Mouse (Mus musculus) kidney, adult 18-20 months (tissue): ENCODE measurements at regions not wholly inside any gene's neighbourhood (a gene's known extent, or its start where the extent isn't known, plus 50 kb on each side); places are given as distances from the start of the nearest gene placed in this dataset.

Experiments
- DNase-seq: peaks from one replicate; pipeline ENCODE4 v3.0.0; 2021

DNA sequence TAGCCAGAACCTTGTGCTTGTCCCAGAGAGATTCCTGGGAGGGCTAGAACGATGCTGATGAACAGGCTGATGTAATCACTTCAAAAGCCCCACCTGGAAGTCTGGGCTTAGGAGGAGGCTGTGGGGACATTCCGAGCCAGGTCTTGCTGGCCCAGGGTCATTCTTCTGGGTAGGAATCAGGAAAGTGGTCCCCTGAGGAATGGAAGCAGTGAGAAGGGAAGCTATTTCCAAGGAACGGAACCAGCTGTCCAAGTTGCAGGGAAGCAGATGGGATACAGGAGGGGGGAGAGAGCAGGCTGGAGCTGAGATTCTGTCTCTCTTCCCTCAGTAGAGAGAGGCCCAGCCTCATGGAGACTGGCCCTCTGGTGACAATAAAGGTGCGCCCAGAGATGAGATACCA, 243.9 kb downstream of the Tcf7l2 start:
- no peak for DNase-seq

DNA sequence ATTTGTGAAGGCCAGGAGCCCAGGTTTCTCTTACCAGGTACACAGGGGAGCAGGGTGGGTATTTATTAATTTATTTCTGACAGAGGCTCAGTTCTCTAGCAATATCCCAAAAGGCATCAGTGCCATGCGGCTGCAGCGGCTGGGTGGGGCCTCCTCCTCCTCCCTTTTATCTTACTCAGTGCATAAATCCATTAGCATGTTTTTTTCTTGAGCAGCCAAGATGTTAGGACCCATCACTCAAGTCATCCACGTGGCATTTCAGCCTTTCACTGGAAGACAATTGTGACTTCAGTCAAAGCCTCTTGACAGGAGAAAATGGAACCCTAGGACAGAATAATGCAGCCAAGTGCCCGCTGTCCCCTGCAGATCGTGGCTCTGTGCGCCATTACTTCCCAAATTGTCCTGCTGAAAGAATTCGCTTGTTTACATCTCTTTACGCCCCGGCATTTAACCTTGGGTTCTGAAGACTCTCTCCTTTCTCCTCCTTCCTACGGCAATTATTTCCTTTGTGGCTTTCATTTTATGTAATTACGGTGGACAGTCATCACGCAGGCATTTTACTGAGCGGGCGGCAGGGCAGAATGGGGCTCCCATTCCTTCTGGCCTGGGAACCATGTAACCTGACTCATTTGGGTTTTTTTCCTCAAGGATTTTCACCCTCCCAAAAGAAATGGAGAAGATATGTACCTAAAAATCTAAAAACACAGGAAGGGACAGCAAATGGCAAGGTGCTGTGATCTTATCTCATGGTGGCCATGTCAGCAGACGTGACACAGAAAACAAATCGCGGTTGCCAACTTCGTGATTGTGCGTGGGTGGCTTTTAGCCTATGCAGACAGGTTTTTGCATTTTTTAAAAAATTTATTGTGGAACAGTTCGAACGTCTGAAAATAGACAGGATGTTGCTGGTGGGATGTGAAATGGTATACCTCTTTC, 250.4 kb downstream of the Tcf7l2 start:
- no peak for DNase-seq

DNA sequence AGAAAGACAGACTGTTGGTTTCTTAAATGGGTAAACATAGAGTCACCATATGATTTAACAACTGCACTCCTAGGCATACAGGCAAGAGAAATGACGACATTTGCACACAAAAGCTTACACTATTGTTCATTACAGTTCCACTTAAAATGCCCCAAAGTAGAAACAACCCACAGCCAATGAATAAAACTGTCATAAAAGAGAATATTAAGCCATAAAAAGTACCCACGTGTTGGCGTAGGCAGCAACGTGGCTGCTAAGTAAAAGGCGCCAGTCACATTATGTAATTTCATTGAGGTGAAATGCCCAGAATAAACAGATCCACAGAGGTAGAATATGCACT, 251.1 kb downstream of the Tcf7l2 start:
- DNase-seq, result no peak

DNA sequence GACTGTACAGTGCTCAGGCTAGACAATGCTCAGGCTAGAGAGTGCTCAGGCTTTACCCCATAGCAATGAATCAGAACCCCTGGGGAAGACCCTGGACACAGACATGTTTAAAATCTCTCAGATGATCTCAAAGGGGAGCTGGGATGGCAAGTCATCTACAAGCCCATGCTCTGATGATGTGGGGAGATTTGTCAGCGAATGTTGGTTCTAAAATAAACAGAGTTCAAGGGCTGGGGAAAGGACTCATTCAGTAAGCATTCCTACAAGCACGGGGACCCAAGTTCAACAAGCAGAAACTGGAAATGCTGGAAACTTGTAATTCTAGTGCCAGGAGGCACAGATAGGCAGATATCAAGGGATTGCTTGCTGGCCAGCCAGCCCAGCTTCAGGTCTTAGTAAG, 254.1 kb downstream of the Tcf7l2 start:
- DNase-seq, result no peak

DNA sequence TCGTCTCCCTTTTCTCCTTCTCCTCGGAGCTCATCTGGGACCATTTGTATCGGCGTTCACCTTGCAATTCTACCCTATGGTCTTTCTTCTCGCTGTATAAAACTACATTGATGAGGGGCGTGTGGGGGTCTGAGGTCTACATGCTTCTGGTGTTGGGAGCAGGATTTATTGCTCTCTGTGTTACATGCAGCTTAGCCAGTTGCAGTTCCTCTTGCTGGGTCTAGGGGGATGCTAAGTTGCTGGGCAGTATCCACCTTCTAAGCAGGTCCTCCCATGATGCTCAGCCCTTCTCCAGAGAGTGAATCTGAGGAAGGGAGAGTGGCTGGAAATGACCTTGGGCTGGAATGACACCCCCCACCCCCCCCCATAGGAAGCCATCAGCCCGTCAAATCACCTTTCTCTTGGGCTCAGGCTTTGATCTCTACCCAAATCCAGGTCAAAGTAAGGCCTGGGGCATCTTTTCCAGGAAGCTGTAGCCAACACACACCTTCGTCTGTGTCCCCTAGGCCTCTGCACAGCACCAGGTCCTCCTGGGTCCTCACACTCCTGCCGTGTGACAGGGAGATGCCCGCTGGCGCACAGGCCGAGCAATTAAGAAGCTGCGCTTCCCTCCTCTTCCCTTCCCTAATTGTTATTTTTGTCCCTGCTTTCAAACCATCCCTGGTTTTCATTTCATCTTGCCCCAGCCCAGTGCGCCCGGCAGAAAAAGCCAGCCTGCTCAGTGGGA, 257.0 kb downstream of the Tcf7l2 start:
- DNase-seq, result no peak

DNA sequence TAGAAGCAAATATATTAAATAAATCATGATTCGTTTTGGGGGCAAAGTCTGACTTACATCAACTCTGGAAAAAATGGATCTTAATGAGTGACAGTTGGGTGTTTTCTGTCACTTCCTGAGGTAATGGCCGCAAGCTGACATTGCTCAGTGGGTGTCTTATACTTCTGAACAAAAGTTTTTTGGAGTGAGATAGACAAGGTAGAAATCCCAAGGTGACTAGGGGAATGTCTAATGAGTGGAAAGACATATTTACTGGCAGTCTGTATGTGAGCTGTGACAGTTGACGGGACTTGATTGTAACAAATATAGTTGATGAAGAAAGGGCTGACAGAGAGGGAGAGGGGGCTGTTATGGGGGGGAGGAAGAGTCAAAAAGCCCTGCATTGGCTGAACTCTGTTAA, 257.8 kb downstream of the Tcf7l2 start:
- no peak for DNase-seq

DNA sequence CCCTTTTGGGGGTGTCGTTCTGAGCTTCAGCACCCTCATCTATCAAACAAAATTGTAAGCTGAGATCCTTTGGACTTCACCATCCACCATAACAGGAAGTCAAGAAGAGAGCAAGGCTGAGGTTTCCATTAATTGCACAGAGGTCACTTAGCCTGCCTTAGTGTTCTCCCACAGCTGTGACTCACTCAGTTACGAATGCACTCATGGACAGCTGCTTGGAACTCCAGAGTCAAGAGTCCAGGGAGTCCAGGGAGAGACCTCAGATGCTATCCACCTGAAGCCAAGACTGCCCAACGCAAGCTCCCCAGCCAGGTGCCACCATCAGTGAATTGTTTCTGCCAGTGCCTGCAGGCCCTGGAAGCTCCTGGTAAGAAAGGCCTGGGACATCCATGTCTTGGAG, 259.8 kb downstream of the Tcf7l2 start:
- DNase-seq, result no peak

DNA sequence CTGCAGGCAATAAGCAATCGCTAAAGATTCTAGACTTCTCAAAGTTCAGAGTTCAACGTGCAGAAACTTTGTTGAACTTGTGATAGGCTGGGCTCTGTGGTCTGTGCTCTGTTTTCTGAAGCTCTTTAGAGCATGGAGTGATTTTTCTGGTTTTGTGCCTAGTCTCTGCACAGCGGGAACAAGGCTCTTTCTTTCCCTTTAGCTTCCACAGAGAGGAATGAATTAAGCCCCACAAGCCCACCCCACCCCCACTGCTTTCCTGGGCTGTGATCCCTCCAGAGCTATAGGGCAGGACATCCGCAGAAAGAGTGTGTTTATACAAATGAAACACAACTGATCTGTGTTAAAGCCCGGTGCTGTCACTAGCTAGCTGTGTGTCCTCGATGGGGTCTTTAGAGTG, 264.3 kb downstream of the Tcf7l2 start:
- DNase-seq, result no peak

DNA sequence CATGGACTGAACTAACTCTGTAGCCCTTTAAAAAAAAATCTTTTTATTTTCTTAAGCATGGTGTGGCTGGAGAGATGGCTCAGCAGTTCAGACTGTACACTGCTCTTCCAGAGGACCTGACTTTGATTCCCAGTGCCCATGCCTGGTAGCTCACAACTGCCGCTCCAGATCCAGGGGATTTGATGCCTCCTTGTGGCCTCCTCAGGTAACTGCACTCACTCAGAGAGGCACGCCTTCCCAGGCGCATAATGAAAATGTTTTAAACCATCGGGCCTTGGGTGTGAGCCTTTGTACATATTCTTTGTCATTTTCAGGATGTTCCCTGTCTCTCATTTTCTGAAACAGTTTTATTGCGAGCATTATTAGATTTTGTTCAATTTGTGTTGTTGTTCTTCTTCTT, 265.8 kb downstream of the Tcf7l2 start:
- no peak for DNase-seq

DNA sequence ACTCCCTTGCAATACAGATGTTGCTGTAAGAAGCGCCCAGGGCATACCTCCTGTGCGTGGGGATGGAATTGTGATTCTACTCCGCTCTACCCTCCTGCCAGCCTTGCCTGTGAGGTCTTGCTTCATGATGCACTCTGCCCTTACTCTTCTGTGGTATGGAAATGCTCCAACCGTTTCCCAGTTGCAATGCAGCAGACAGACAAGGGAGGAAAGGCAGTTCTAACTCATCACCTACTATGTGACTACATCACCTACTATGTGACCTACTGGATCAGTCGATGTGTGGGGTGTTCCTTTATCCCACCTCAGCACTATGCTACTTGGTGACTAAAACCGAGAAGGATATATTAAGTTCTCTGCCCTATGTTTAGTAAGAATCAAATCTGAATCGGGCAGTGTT, 269.1 kb downstream of the Tcf7l2 start:
- DNase-seq, result no peak

DNA sequence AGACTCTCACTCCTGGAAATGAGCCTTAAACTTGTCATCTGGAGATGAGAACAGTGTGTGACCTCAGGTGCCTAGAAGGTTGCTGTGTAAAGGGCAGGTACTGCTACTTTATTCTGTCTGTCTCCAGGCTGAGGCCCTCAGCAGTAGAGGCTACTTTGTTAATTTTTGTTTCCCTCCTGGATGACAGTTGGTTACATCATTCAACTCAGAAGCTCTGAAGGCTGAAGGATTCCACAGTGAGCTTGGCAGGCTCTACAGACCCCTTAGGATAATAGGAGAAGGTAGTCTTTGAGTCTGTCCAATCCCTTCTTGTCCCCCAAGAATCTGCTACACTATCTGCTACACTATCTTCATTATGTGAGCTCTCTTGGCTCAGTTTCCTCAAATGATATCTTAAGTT, 269.7 kb downstream of the Tcf7l2 start:
- DNase-seq, result no peak

DNA sequence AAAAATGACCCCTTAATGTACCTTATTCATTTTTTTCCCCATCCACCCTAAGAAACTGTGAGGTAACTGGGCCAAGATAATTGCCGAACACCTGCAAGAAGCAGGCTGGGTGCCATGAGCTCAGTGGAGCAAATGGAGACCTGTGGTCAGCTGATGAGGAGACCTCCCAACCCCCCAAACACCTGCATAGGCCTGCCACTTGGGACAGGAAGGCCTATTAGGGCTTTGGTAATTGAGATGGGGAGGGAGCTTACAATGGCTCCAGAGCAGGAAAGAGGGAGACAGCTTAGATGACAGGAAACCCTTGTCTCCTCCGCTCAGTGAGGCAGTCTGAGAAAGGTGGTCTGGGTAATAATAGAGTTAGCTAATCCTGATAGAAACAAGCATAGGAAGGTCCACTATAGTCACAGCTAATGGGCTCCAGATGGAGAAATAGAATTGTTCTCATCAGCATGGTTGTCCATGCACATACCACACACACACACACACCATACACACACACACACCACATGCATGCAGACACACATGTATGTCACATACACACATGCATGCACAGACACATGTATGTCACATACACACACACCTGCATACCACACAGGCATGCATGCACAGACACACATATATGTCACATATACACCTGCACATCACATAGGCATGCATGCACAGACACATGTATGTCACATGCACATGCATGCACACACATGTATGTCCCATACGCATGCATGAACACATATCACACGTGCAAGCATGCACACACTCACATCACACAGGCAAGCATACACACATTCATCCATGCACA, 270.2 kb upstream of the Habp2 start:
- DNase-seq, result no peak

DNA sequence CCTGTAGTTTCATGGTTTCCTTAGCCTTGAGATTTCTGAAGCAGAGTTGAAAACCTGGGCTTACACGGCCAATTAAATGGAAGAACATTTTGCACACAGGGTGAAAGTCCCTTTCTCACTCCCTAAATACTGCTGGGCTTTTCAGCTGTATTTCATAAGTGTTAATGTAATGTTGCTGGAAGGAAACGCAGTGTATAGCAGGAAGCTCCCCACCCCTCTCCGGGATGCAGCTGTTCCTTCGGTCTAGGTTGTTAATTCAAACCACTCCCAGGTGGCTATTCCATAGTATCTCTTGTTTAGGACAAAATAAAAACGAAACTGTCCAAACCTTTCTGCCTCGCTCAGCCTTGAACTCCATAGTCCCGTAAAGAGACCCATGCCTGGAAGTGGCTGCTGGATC, 269.4 kb upstream of the Habp2 start:
- DNase-seq, result no peak

DNA sequence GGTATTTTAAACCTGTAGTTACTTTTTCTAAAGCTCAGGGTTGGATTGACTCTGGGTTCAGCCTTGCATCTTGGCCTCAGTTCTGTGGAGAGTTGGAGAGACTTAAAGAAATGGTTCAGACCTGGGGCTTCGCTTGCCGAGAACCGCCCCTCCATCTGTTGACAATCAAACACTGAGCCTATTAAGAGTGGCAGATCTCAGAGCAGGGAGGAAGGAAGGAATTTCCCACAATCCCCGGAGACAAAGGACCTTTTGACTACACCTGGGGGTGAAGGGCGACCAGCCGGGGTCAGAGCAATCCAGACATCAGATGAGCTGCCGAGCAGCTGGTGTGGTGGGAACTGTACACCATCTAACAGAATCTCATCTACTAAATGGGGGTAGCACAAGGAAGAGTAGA, 267.8 kb upstream of the Habp2 start:
- no peak for DNase-seq

DNA sequence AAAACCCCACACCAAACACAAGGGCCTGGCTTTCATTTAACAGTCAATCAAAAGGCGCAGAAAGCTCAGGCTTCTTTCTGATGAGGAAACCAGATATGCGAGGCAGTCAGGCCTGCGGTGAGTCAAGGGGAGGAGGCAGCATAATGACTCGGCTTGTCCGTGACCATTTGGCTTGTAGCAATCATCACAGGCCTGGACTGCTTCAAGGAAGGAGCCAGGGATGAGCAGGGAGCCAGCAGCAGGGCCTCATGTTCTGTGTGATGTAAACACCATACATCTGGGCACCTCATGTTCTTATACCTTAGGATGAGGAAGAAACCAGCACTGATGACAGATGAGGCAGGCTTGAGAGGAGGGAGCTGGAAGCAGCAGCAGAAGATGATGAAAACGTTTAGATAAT, 264.6 kb upstream of the Habp2 start:
- DNase-seq, result no peak

DNA sequence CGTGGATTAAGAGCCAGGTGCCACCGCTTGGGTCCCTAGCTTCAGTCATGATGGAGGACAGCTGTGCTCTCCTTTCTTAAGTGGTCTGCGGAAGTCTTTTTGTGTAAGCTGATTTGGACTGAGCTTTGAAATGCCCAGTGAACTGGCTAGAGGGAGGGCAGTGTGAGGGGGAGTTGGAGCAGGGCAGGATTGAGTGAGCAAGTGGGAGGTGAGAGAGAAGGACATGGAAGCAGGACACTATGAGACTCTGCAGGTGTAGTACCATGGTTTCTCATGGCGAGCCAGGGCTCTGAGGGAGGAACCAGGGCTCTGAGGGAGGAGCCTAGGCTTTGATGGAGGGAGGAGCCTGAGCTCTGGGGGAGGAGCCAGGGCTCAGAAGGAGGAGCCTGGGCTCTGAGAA, 262.3 kb upstream of the Habp2 start:
- no peak for DNase-seq

DNA sequence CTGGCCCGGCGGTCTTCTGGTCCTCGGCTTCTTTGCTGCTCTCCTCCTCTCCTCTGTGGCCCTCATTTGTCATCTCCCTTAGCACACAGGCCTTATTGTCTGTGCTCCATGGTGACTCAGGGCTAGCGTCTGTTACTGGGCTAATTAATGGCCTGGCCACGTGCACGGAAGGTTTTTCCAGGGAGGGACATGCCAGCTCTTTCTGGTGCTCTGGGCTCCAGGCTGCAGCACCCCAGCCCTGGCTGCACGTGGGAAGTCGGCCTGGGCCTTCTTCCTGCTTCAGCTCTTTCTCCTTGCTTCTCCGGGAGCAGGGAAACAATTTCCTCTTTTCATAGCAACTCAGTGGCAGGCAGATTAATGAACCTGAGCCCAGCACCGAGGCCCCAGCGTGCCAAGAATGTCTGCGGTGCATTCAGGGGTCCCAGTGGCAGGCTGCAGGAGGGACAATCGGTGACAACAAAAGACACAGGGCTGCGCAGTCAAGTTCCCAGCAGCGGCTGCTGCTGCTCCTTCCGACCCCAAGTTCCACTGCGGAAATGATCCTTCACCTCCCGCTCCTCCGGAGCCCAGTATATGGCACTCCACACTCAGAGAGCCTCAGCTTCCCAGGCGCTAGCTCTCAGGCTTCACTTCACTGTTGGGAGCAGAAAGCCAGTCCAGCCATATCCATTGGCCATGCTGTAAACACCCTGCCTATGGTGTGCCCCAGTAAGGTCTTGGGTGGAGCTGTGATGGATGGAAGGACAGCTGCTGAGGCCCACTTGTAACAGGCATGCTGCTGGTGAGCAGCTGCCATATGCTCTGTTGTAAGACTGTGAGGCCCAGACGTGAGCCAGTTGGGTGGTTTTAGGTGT, 257.3 kb upstream of the Habp2 start:
- peak; percentile 8 for DNase-seq

DNA sequence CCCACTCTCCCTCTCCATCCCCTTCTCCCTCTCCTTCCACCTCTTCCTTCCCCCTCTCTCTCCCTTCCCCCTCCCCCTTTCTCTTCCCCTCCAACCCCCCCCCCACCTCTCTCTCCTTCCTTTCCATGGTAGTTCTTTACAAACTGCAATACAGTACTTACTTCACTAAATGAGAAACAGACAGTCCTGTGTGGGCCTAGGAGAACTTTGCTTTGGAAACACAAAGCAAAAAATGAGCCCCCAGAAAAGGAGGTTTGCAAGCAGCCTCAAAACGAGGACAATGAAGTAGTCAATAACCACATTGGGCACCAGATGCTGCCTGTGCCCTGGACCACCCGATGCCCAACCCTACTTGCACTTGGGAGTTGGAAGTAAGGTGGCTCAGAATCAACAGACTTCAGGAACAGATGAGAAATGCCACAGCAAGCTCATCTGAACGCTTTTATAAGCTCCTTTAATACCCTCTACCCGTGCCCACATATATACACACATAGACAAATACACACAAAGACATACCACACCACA, 256.5 kb upstream of the Habp2 start:
- no peak for DNase-seq

DNA sequence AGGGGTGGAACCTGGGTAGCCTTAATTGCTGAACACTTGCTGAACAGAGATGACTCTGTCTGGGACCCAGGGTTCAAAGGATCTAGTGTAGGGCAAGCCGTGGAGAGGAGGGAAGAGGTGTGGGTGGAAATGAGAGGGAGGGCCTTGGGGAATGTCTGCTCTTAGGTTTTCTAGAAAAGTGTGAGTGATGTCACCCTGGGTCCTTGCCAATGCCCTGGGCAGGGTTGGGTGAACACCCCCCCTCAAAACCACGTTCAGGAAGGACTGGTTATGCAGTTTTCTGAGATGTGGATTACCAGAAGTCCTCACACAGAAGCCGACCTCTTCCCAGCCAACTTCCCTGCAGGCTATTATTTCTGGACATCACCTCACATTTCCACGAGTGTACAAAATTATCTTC, 252.4 kb upstream of the Habp2 start:
- no peak for DNase-seq

DNA sequence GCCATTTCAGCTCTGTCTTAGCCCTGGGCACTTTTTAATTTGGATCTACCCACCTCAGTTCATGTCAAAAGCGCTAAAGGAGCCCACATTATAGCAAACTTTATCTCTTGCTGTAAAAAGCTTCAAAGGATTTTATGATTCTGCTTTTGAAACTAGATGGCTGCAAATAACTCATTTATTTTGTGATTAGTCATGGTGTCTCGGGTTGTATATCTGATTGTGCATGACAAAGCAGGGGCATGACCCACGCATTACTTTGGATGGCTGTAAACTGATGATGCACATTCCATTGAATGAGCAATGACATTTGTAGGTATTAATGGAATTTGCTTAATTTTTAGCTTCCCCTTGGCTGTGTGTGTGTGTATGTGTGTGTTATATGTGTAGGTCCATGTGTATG, 249.4 kb upstream of the Habp2 start:
- no peak for DNase-seq

DNA sequence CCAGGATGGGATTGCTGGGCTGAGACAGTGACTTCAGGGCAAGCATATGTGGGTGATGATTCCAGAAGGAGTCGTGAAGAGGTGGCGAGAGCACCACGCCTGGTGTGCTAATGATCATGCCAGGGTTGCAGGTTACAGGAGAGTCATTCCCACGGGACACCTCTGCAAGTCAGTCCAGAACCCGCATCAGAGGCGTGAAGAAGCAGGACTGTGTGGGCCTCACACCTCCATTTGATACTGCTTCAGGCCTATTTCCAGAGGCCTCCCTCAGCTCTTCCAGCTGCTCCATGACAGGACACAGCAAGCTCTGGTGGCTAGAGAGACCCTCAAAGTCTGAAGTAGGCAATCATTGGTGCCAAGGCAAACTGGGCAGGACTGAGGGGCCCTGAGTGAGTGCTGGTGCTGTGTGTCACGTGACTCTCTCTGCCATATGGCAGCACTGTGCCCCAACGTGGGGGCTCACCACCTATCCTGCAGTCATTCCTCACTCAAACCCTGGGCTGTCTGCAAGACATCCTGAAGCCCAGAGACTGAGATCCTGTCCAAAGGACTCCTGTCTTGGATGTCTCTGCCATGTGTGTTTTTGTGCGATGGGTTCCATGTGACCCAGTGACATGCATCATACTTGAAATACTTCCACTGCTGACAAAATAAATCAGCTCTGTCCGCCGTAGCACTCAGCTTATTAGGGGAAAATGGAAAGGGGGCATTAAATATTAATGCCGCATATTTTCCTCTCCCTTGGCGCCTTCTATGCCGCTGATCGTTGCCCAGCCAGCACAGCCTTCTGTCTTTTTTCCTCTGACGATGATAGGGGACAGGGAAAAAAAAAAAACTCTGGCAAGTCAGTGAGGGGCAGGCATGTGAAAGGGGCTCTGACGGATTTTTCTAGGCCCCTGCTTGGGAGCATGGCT, 247.6 kb upstream of the Habp2 start:
- no peak for DNase-seq
